Mouse (Mus musculus) liver, adult 2 months (tissue): ENCODE results near the gene Brsk2.

Experiments
- CTCF ChIP-seq: fragments of 200-500 bp; IDR thresholded peaks from 2 replicates; pipeline ENCODE4 v1.5.1; 2011; ENCODE audit warnings: low read depth, low read length, control low read depth
- POLR2A ChIP-seq: fragments of 200-500 bp; IDR thresholded peaks from 2 replicates; pipeline ENCODE4 v1.6.1; 2011; ENCODE audit warnings: low read length, control low read depth; ENCODE audit not compliant: insufficient read depth; ENCODE audit errors: extremely low read depth

- TF ChIP-seq POLR2A, result no peak
- TF ChIP-seq CTCF, result no peak
Measured at GRCm38 (mm10) chr7:141934128-141934898, 15.2 kb upstream of the Brsk2 start.
